Mouse (Mus musculus) olfactory bulb, adult 2 months (tissue): Measurements from ENCODE around the gene Gm867.

Experiments
- CTCF ChIP-seq: fragments of 200-500 bp; IDR thresholded peaks from 2 replicates; pipeline ENCODE4 v1.5.1; 2012; ENCODE audit warnings: low read depth, mild to moderate bottlenecking, low read length, moderate library complexity; ENCODE audit not compliant: insufficient read depth
- POLR2A ChIP-seq: fragments of 200-500 bp; IDR thresholded peaks from 2 replicates; pipeline ENCODE4 v1.6.1; 2012; ENCODE audit warnings: mild to moderate bottlenecking, low read depth, low read length, moderate library complexity; ENCODE audit not compliant: insufficient read depth

DNA sequence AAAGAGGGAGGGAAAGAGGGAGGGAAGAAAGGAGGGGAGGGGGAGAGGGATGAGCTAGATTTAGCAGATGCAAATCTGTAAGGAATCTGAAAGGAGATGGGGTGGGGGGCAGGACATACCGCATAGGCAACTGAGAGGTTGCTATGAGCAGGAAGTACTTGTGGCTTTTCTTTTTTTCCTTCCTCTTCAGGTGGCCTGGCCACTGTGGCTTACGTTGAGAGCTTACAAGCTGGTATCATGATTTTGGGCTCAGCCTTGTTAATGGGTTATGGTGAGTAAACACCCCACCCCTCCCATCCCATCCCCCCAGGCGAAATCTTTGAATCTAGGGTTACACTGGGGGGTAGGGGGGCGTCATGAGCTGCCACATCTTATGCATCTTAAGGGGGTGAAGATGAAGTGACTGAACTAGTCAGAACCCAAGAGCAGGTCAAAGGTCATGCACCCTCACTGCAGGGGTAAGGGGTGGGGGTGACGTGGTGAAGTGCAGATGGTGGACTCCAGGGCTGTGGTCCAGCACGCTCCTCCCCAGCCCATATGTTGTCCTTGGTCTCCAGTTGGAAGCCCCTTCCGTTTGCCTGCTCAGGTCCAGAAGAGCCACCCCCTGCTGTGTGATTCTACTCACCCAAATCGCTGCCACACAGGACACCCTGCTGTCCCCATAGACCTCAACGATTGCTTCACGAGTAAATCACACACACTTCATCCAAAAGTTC, 37.8 kb upstream of the Gm867 start:
- TF ChIP-seq POLR2A (no peak), CTCF (no peak)
